Mouse (Mus musculus): ENCODE data around the gene Lactbl1. TPM values are rescaled to one million over a fixed set of nuclear protein-coding genes. Genes with fewer than 3 reads are reported as not detected.

Gene Lactbl1
- polyA plus RNA-seq, 1 experiment, result 0.05 TPM

DNA sequence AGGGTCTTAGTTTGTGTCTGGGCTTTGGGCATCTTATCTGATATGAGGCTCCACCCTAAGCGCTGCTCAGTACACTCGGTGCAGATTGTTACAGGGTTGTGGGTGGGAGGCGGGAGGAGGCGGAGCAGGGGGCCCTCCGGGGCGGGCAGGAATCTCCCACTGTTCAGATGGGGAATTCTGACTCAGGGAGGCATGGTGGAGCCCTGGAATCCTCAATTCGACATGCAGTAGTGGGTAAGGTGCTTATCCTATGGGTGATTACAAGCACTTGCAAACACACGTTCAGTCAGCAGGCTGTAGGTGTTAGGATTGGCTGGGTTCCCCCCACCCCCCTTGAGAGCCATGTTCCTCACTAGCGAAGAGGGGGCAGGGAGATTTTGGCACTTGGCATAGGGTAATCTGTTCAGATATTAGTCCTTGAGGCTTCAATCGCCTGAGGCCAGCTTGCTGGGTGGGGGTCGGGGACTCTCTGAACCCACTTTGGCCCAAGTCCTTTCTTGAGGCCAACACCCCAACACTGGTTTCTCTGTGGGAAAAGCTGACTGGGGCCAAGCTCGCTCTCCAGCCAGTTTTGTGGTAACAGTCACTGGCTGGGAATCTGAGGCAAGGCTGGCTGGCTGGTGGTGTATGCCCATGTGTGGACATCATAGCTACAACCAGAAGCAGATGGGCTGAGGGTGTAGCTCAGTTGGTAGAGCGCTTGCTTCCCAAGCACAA, 27.2 kb downstream of the Lactbl1 start:
- TF ChIP-seq CTCF (IDR thresholded peaks at IDR 0.05; ENCODE audit: insufficient read depth, low read length), result no peak
- no peak for TF ChIP-seq POLR2A (IDR thresholded peaks at IDR 0.05; ENCODE audit: borderline replicate concordance, extremely low read depth, low read depth, low read length)
- H3K4me1 ChIP-seq (ENCODE audit: control insufficient read depth, insufficient read depth, low read length), result no peaks in the 10 kb centered on the region
- no peak overlapping the region for H3K4me3 ChIP-seq (replicated peaks; ENCODE audit: extremely low read depth, low read depth, low read length)
- no peak for DNase-seq
- WGBS, result 41% methylated on average over 13 of the region's 13 CpGs

DNA sequence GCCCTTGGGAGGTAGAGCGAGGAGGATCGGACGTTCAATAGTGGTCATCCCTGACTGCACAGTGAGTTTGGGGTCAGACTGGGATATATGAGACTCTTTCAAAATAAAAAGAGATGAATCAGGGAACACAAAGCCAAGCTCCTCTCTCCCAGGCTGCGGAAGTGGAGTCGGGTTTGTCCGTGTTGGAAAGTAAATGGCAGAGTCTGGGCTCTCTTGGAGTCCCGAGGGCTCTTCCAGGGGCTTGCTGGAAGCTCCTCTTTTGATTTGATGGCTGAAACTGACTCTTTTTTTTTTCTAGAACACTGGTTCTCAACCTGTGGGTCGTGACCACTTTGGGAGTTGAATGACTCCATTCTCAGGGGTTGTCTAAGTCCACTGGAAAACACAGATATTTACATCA, 27.8 kb downstream of the Lactbl1 start:
- 88% methylated on average over 8 of the region's 8 CpGs for WGBS
- TF ChIP-seq CTCF (IDR thresholded peaks at IDR 0.05; ENCODE audit: insufficient read depth, low read length) (no peak), POLR2A (IDR thresholded peaks at IDR 0.05; ENCODE audit: borderline replicate concordance, extremely low read depth, low read depth, low read length) (no peak)

DNA sequence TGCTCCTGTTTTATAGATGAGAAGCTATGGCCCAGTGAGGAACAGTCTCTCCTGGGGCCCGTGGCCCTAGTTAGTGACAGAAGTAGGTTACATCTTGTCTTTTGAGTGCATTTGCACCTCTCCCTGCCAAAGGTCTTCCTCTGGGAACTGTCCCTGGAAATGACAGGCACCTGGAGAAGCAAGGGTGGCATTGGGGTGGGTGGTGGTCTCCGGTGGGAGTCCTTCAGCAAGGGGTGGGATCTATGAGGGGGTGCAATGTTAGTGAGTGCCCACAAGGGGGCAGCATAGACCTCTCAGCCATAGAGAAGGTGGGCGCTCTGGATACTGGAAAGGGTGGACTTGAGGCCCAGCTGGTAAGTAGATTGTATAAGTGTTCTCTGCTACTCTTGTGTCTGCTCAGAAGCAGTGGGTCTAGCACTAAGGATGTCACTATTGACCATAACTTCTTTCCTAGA, 29.0 kb downstream of the Lactbl1 start:
- DNase-seq, result peak; percentile 14
- WGBS, result 65% methylated on average over 3 of the region's 3 CpGs
- TF ChIP-seq CTCF (IDR thresholded peaks at IDR 0.05; ENCODE audit: insufficient read depth, low read length) (peak; percentile 72), POLR2A (IDR thresholded peaks at IDR 0.05; ENCODE audit: borderline replicate concordance, extremely low read depth, low read depth, low read length) (no peak)

More for the DNA sequence above, 27.8 kb downstream of the Lactbl1 start:
- Histone ChIP-seq H3K4me3 (replicated peaks; ENCODE audit: extremely low read depth, low read depth, low read length) (no peak overlapping the region), H3K4me1 (ENCODE audit: control insufficient read depth, insufficient read depth, low read length) (no peaks in the 10 kb centered on the region)
- no peak for DNase-seq

DNA sequence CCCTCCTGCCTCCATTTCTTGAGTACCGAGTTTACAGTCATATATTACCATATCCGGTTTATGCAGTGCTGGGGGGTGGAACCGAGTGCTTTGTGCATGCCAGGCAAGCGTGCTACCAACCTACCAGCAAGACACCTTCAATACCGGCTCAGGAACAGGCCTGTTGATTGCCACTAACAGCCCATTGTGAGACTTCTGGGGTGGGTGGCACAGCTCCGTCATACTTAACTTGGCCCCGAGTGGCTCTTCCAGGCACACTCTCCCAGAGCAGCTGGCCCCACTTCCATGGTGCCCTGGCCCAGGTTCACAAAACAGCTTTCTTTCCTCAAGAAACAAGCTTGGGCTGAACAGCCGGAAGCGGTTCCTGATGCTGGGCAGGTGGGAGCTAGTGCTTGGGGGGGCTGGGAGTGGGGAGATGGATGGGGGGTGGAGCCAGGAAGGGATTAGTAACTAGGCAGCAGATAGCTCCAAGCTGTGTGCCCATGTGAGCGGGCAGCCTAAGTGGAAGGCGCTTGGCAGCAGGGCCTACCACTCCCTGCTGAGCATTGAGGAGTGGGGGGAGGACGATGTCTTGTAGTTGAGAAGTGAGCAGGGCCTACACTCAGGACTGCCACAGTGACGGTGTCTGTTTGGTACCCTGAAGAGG, 29.6 kb downstream of the Lactbl1 start:
- 69% methylated on average over 13 of the region's 13 CpGs for WGBS
- Histone ChIP-seq H3K4me3 (replicated peaks; ENCODE audit: extremely low read depth, low read depth, low read length) (no peak overlapping the region), H3K4me1 (ENCODE audit: control insufficient read depth, insufficient read depth, low read length) (no peaks in the 10 kb centered on the region)
- no peak for DNase-seq
- TF ChIP-seq POLR2A (IDR thresholded peaks at IDR 0.05; ENCODE audit: borderline replicate concordance, extremely low read depth, low read depth, low read length), result no peak
- no peak for TF ChIP-seq CTCF (IDR thresholded peaks at IDR 0.05; ENCODE audit: insufficient read depth, low read length)

More for the DNA sequence above, 29.0 kb downstream of the Lactbl1 start:
- no peaks in the 10 kb centered on the region for H3K4me1 ChIP-seq (ENCODE audit: control insufficient read depth, insufficient read depth, low read length)
- H3K4me3 ChIP-seq (replicated peaks; ENCODE audit: extremely low read depth, low read depth, low read length), result no peak overlapping the region

DNA sequence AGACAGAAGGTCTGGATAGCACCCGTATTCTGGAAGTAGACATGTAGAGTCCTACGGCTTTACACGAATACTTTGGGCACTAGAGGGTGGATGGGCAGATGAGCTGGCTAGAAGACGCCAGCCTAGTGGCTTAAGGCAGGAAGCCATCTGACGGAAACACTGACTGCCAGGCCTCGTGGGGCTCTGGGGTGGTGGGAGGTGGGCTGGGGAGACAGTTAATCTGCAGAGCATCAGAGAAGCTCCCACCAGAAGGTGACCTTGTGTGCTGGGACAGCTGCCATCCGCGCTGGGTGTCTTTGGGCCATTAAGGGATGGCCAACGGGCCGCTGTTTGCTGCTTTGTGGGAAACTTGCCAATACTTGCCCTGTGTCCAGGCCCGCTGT, 30.1 kb downstream of the Lactbl1 start:
- H3K4me1 ChIP-seq (ENCODE audit: control insufficient read depth, insufficient read depth, low read length), result no peaks in the 10 kb centered on the region
- 50% methylated on average over 11 of the region's 11 CpGs for WGBS
- TF ChIP-seq POLR2A (IDR thresholded peaks at IDR 0.05; ENCODE audit: borderline replicate concordance, extremely low read depth, low read depth, low read length) (no peak), CTCF (IDR thresholded peaks at IDR 0.05; ENCODE audit: insufficient read depth, low read length) (no peak)
- DNase-seq, result no peak
- no peak overlapping the region for H3K4me3 ChIP-seq (replicated peaks; ENCODE audit: extremely low read depth, low read depth, low read length)

DNA sequence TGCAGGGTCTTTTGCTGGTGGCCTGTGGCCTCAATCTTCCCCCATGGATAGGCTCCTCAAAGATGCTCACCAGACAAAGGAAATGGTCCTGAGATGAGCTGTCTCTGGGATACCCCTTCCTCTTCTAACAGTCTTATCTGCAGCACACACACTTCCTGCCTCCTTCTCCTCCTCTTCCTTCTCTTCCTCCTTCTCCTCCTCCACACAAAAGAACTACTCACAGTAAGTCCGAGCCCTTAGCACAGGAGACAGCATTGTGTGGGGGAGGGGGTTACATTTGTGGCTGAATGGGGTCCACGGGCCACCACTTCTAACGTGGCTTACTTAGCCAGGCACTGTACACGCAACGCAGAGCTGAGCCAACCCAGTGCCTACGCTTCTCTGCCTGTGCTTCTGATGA, 30.6 kb downstream of the Lactbl1 start:
- Histone ChIP-seq H3K4me1 (ENCODE audit: control insufficient read depth, insufficient read depth, low read length) (no peaks in the 10 kb centered on the region), H3K4me3 (replicated peaks; ENCODE audit: extremely low read depth, low read depth, low read length) (no peak overlapping the region)
- DNase-seq, result no peak
- no peak for TF ChIP-seq CTCF (IDR thresholded peaks at IDR 0.05; ENCODE audit: insufficient read depth, low read length)
- TF ChIP-seq POLR2A (IDR thresholded peaks at IDR 0.05; ENCODE audit: borderline replicate concordance, extremely low read depth, low read depth, low read length), result no peak
- 50% methylated on average over 6 of the region's 6 CpGs for WGBS

DNA sequence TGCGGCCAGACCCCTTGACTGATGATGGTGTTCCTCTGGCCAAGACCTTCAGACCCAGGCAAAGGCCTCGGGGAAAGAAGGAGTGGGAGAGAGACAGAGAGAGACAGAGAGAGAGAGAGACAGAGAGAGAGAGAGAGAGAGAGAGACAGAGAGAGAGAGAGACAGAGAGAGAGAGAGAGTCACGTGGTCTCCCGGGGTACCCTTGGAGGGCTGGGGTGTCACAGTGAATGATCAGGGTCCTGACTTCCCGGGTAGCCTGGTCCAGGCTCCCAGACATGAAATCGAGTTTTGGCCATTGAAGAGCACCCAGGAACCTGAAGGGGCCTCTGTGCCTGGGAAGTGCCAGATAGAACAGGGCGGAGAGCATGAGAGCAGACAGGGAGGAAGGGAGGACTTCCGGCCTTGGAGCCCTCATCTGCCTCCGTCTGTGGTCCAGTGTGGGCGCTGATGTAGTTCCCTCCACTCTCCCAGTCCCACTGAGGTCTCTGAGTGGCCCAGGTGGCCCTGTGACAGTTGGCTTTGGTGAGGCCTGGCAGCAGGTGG, 31.3 kb downstream of the Lactbl1 start:
- Histone ChIP-seq H3K4me1 (ENCODE audit: control insufficient read depth, insufficient read depth, low read length) (no peaks in the 10 kb centered on the region), H3K4me3 (replicated peaks; ENCODE audit: extremely low read depth, low read depth, low read length) (no peak overlapping the region)
- TF ChIP-seq POLR2A (IDR thresholded peaks at IDR 0.05; ENCODE audit: borderline replicate concordance, extremely low read depth, low read depth, low read length) (no peak), CTCF (IDR thresholded peaks at IDR 0.05; ENCODE audit: insufficient read depth, low read length) (no peak)
- WGBS, result 78% methylated on average over 10 of the region's 10 CpGs
- no peak for DNase-seq

DNA sequence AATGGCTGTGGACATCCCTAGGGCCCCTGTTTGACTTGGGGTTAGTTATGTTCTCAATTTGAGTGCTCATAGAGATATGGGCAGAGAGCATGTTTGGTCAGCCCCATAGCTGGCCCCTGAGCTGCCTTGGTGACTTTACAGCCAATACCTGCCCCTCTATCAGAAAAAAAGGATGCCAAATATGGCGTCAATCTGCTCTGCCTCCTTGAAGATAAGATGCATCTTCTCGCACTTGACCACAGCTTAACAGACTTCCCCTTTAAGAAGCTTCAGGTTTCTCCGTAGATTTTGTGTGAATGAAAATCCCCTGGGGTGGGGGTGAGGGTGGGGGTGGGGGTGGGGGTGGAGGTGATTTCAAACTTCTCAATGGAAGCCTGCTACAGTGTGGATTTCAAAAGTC, 35.5 kb downstream of the Lactbl1 start:
- DNase-seq, result no peak
- 70% methylated on average over 3 of the region's 3 CpGs for WGBS
- no peak for TF ChIP-seq POLR2A (IDR thresholded peaks at IDR 0.05; ENCODE audit: borderline replicate concordance, extremely low read depth, low read depth, low read length)
- TF ChIP-seq CTCF (IDR thresholded peaks at IDR 0.05; ENCODE audit: insufficient read depth, low read length), result no peak

DNA sequence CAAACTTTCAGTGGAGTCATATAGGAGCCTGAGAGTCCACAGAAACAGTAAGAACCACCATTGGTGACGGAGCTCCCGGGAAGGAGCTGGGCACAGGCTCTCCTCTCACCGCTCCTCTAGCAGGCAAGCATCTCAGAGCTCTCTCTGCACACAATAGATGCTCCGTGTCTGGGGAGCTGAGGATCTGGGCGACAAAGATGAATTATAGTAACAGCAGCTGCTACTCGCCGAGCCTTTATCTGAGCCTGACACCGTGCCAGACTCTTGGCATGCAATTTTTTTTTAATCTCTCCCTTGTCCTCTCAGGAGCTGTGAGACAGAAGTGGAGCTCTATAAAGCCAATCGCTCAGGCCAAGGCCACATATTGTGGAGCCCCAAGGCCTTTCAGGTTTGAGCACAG, 42.6 kb downstream of the Lactbl1 start:
- Histone ChIP-seq H3K4me3 (replicated peaks; ENCODE audit: extremely low read depth, low read depth, low read length) (no peak overlapping the region), H3K4me1 (ENCODE audit: control insufficient read depth, insufficient read depth, low read length) (no peaks in the 10 kb centered on the region)
- WGBS, result 75% methylated on average over 9 of the region's 9 CpGs
- TF ChIP-seq CTCF (IDR thresholded peaks at IDR 0.05; ENCODE audit: insufficient read depth, low read length) (no peak), POLR2A (IDR thresholded peaks at IDR 0.05; ENCODE audit: borderline replicate concordance, extremely low read depth, low read depth, low read length) (no peak)
- DNase-seq, result no peak

More for the DNA sequence above, 35.5 kb downstream of the Lactbl1 start:
- H3K4me3 ChIP-seq (replicated peaks; ENCODE audit: extremely low read depth, low read depth, low read length), result no peak overlapping the region
- H3K4me1 ChIP-seq (ENCODE audit: control insufficient read depth, insufficient read depth, low read length), result no peaks in the 10 kb centered on the region

All from lung, adult 2 months (tissue).